In genomic region chr1:64601242-64601842, GRCm38 (mm10) we compare ENCODE assay signal across 24 mouse cellular contexts. TPM values are rescaled to one million over a fixed set of nuclear protein-coding genes. Genes with fewer than 3 reads are reported as not detected.
DNase-seq lines count a peak whose midpoint lies in the region; ATAC-seq lines count a peak whose summit lies in the region.
"Had no signal": no experiment of that assay in that cellular context is flagged by ENCODE, and none has a peak within 500 bp of the region (broad histone marks: within the 10 kb centered on the region; RNA-seq: fewer than 3 reads in every experiment).

No protein-coding gene starts in this region.

- intact Hi-C loops in gastrocnemius, postnatal 36 days (cut with DNase I), result no loop called here

- peak; percentile 56; the same call in 1 of the 2 replicates for ATAC-seq in frontal cortex, adult (ENCODE audit: low TSS enrichment)
- ATAC-seq: forebrain, embryonic 15.5 days; hindbrain, postnatal 0 days; liver, embryonic 12.5 days; midbrain, embryonic 15.5 days had no signal

- DNase-seq in frontal cortex, postnatal 10 days (ENCODE audit: low spot score in 2 of 2), result no peak
- DNase-seq in NIH3T3 (ENCODE audit: low read depth), result peak; percentile 71
- peak; percentile 28 for DNase-seq in fat pad, adult 2 months (ENCODE audit: extremely low read depth, low read depth, low spot score)
- DNase-seq in left cerebral cortex, adult 18-20 months (ENCODE audit: low spot score in 2 of 2), result no peak
- no peak for DNase-seq in lung, postnatal 25 days (ENCODE audit: low spot score)
- DNase-seq in gastrocnemius, postnatal 36 days, result no peak
- DNase-seq in right cerebral cortex, postnatal 25 days, result no peak
- DNase-seq: adrenal gland, postnatal 14 days; cerebellum, adult 8-10 months; cerebellum, postnatal 36 days; embryo, embryonic 11 days; gastrocnemius, postnatal 14 days; heart, adult 18-20 months; heart, postnatal 14 days; kidney, adult 11 months; kidney, postnatal 10 days; layer of hippocampus, postnatal 36 days; lung, adult 2 months; right cerebral cortex, postnatal 4 days had no signal

RNA-seq across cellular contexts. Expression of gene Mettl21a, which starts 15.7 kb away (rescaled TPM):
- total RNA-seq in left cerebral cortex, adult 18-20 months (2021), result 10 to 100 TPM; 12.5 to 13.3 TPM
- 1 to 10 TPM; 5.3 to 7.2 TPM for total RNA-seq in gastrocnemius, postnatal 36 days (2021)

Comparison
In these comparisons a context has a peak if more than half of its experiments do, and no peak if none do; other contexts are left out.
1. DNase-seq: peak in NIH3T3 (single experiment) and fat pad, adult 2 months (single experiment); none in frontal cortex, postnatal 10 days (0 of 2), left cerebral cortex, adult 18-20 months (0 of 2), lung, postnatal 25 days (single experiment), gastrocnemius, postnatal 36 days (0 of 2) and right cerebral cortex, postnatal 25 days (single experiment).